Mouse (Mus musculus): ENCODE results near the gene Kat6b.

- TF ChIP-seq POLR2A (IDR thresholded peaks at IDR 0.05; ENCODE audit: insufficient read depth, low read depth, low read length) (no peak), CTCF (IDR thresholded peaks at IDR 0.05; ENCODE audit: insufficient read depth, low read depth, low read length) (no peak)
These were observed 52.8 kb downstream of the Kat6b start for GRCm38 (mm10) chr14:21534066-21534465.
